Mouse (Mus musculus): ENCODE results near the gene Csmd2.
"Not testable (repeated sequence)": the region's sequence is repeated elsewhere in the genome, so short reads cannot be mapped to it uniquely, and the experiment has no call there.

Csmd2 gene

GRCm38 (mm10) chr4:128483891-128484290, 496.2 kb downstream of the Csmd2 start:
- no peak for DNase-seq (ENCODE audit: extremely low read depth, low read depth)

- no peak for DNase-seq (ENCODE audit: extremely low read depth, low read depth)
These were observed 497.0 kb downstream of the Csmd2 start for GRCm38 (mm10) chr4:128484679-128485078.

- DNase-seq (ENCODE audit: extremely low read depth, low read depth), result no peak
These were observed 502.0 kb downstream of the Csmd2 start for GRCm38 (mm10) chr4:128489521-128490100.

GRCm38 (mm10) chr4:128492055-128492454, 504.4 kb downstream of the Csmd2 start:
- no peak for DNase-seq (ENCODE audit: extremely low read depth, low read depth)

DNA sequence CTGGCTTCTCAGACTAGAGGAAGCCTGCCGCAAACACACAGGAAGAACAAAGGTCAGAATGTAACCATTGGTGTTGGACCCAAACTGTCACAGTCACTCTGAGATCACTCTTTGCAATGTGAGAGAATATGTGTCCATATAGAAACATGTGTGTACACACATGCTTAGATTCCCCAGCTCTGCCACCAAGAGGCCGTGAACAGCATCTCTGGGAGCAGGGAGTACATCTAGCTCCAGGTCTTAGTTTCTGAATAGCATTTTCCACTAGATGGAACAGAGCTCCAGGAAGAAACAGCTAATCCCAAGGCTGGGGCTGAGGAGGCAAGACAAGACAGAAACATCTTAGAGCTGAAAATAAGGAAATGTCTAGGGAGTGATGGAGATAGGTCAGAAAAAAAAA, 512.3 kb downstream of the Csmd2 start:
- DNase-seq (ENCODE audit: extremely low read depth, low read depth), result no peak

- no peak for DNase-seq (ENCODE audit: extremely low read depth, low read depth)
These were observed 519.2 kb downstream of the Csmd2 start for GRCm38 (mm10) chr4:128506878-128507277.

- no peak for DNase-seq (ENCODE audit: extremely low read depth, low read depth)
These were observed 522.2 kb downstream of the Csmd2 start for GRCm38 (mm10) chr4:128509885-128510284.

DNA sequence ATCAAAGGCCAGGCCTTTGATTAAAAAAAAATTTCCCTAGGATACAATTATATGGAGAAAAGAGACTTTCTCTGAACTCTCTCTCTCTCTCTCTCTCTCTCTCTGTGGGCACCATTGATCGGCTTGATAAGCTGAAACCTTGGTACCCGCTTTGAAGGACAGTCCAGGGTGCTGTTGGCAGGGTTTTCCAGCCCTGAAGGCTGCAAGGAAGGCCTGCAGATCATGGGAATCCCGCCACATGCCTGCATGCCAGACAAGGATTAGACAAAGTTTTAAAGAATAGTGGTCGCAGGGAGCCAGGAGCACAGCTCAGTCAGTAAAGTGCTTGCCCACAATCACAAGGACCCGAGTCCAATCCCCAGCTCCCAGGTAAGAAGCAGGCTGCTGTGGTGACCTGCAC, 526.8 kb downstream of the Csmd2 start:
- DNase-seq (ENCODE audit: extremely low read depth, low read depth), result no peak

DNA sequence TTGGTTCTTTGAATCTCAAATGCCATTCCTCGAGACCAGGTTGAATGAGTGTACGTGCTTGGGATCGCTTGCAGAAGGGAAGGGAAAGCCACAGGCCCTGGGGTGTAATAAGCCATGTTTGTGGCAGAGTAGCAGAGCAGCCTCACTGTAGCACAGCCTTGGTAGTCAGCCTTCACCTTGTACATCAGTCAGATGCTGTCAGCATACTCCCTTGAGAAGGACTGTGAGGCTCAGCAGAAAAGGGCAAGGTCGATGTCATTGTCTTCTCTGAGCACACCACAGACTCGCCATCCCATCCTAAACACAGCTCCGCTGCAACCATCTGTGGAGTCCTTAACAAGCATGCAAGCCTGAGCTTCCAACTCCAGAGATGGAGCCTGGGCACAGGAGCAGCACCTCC, 533.6 kb downstream of the Csmd2 start:
- no peak for DNase-seq (ENCODE audit: extremely low read depth, low read depth)

- no peak for DNase-seq (ENCODE audit: extremely low read depth, low read depth)
These were observed 555.7 kb downstream of the Csmd2 start for GRCm38 (mm10) chr4:128543378-128543777.

DNA sequence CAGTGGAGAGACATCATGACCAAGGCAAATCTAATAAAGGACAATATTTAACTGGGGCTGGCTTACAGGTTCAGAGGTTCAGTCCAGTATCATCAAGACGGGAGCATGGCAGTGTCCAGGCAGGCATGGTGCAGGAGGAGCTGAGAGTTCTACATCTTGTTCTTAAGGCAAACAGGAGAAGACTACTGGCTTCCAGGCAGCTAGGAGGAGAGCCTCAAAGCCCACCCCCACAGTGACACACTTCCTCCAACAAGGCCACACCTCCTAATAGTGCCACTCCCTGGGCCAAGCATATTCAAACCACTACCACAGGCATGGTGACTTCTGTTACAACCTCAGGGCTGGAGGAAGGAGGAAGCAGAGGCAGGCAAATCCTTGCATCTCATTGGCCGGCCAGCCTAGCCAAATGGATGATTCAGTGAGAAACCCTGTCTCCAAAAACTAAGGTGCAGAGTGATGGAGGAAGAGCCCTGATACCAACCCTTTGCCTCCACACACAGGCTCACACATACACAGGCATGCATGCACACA, 556.4 kb downstream of the Csmd2 start:
- not testable (repeated sequence) for DNase-seq (ENCODE audit: extremely low read depth, low read depth)

DNA sequence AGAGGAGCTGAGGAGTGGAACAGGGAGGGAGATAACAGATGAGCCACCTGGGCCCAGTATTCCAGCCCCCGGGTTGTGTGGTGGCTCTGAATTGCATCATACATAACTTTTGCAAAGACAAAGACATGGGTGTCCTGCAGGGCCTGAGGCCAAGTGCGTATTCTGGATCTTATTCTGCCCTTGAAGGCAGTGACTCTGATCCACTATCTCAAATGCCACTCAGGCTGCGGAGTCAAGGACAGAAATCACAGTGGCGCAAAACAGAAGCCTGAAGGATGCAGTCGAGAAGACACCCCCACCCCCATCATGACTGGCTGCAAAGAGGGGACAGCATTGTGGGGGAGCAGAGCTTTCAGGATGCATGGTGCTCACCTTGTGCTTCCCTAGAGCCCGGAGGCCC, 563.1 kb downstream of the Csmd2 start:
- DNase-seq (ENCODE audit: extremely low read depth, low read depth), result no peak

DNA sequence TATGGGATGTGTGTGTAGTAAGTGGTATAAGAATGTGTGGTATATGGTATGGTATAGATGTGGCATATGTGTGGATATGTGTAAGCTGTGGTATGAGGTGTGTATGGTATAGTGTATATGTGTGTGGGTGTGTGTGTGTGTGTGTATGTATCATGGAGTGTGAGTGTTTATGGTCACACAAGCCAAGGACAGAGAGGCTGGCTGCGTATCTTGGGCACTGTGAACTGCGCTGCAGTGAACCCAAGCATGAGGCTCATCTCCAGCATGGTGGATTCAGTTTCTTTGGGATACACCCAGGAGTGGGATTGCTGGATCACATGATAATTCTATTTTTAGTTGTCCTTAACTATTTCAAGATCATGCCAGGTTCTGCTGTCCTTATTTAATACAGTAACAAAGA, 566.5 kb downstream of the Csmd2 start:
- no peak for DNase-seq (ENCODE audit: extremely low read depth, low read depth)

DNA sequence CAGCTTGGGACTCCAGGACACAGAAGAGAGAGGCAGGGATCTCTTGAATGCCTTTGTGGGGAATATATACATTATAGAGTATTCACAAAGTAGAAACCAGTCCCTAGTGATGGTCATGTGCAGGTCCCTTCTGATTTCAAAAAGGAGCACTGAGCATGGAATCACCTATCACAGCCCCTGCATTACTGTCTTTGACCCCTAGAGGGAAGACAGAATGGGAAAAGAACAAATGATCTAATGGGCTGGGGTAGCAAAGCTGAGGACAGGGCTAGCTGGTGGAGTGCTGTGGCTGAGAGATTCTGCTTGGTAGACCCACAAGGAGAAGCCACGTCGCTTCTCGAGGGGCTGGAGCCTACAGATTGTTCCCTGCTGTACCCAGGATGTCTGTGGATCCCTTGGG, 572.7 kb downstream of the Csmd2 start:
- no peak for DNase-seq (ENCODE audit: extremely low read depth, low read depth)

DNA sequence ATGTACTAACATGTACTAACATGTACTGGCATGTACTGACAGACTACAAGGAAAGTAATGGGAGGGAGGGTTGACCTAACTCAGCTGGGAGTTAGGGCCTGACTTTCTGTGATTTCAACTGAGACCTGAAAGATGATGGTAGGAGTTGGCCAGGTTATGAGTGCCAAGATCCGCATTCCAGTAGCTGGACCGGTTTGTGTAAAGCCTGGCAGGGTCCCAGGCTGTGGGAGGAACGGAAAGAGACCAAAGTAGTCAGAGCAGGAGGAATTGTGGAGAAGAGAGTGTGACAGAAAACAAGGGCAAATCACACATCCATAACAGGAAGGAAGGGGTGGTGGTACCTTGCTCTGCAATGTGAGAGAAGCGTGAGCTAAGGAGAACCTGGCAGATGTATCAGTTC, 588.2 kb downstream of the Csmd2 start:
- no peak for DNase-seq (ENCODE audit: extremely low read depth, low read depth)

DNA sequence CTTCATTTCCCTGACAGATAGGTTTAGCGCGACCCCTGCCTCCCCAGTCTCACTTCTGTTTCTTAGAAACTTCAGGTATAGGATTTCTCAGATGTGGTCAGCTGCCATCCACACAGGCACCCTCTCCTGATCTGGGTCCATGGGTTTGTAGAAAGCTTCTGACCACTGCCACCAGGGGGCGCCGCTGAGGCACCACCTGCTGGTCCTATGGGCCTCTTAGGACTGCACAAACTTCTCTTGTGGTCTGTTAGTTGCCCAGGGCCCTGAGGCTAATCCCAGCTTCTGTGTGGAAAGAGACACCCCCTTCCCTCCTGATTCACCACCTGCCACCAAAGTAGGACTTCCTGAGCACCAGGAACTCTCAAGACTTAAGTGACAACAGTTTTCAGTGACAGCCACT, 591.5 kb downstream of the Csmd2 start:
- no peak for DNase-seq (ENCODE audit: extremely low read depth, low read depth)

GRCm38 (mm10) chr4:128593286-128593685, 605.6 kb downstream of the Csmd2 start:
- no peak for DNase-seq (ENCODE audit: extremely low read depth, low read depth)

DNA sequence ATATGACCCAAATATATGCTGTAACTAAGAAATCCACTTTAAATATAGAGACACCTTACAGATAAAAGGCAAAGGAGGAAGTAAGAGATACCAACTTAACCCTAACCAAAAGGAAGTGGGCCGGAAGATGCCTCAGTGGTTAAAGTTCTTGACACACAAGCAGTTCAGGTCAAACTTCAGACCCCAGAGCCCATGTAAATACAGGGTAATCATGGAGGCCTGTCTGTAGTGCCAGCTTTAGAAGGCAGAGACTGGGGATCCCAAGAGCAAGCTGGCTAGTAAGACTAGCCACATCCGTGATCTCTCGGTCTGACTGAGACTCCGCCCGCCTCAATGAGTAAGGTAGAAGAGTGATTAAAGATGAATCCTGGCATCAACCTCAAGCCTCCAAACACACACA, 606.4 kb downstream of the Csmd2 start:
- DNase-seq (ENCODE audit: extremely low read depth, low read depth), result no peak

GRCm38 (mm10) chr4:128597801-128598560, 610.3 kb downstream of the Csmd2 start:
- no peak for DNase-seq (ENCODE audit: extremely low read depth, low read depth)

DNA sequence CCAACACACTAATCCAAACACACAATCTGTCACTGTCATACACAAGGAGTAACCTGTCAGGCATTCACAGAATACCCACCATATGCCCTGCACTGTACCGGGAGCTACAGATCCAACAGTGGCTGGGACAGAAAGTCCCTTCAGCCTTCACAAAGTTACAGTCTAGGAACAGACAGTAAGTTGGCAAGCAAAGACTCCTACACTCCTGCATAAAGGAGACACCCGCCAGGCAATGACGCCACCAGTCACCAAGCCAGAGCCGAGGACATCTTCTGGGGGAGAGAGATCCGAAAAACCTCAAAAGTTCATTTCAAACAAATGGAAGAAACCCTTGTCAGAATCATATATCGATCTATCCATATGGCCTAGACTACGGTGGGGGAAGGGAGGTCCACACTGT, 618.9 kb downstream of the Csmd2 start:
- no peak for DNase-seq (ENCODE audit: extremely low read depth, low read depth)

DNA sequence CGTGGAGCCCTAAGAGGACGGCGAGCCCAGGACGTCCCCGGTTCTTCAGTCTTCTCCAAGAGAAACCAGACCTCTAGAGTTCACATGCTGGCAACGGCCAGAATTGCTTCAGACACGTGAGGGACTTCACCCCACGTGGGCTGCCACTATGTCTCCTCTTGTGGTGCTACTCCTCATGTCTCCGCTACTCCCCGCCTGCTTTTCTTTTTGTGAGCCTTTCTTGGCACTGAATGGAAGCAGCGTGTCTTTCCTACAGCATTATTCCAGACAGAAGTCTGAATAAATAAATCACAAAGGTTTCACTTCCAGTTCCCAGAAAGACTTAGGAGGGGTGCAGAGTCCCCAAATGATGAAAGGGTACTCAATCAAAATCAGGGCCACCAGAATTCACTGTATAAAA, 620.0 kb downstream of the Csmd2 start:
- DNase-seq (ENCODE audit: extremely low read depth, low read depth), result no peak

DNA sequence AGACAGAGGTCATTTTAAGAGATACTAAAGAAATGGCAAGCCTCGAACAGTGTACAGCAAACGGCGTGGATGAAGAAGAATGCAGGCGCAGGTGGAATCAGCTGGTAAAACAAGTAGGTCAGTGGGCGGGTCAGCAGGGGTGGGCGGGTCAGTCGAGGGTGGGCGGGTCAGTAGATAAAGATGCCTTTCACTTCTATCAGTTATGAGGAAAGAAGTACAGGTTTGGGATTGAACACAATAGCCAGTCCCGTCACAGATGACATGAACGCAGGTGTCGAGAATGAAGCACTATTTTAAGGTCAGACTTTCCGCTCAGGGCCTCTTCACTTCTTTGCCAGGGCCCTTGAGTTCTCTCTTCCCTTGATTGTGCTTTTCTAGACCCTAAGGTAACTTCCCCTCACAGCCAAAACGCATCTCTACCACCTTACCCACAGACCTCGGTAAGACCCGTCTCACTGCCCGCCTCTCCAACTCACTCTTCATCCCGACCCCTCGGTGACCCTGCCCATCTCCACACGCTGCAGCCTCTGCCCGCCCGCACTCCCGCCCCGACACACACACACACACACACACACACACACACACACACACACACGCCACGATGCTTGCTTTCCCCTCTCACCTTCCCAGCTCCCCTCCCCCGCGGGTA, 621.7 kb downstream of the Csmd2 start:
- DNase-seq (ENCODE audit: extremely low read depth, low read depth), result no peak
